Mouse (Mus musculus): ENCODE data around the gene Tgfbr3. TPM values are rescaled to one million over a fixed set of nuclear protein-coding genes. Genes with fewer than 3 reads are reported as not detected.
A peak's percentile ranks its signal among the peaks of the same experiment; 100 is the strongest.

Gene Tgfbr3
- total RNA-seq, 2 experiments from 2014 or later, result 10.8 to 11.3 TPM

DNA sequence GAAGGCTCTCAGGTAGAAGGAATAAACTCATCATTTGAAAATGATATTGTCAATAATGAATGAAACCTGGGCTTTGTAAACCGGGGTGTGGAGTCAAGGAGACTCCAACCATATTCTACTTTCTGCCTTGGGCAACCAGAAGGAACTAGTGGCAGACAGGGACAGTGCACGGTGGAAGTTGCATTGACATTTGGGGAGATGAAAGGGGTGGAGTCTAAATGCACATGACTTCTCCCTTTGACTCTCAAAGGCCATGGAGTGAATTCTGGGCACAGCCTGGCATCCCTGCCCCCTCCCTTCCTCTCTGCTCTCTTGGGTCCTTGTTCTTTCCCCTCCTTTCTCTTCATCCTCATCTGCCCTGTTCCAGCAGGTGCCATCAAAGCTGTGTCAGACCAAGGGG lies 183.3 kb downstream of the Tgfbr3 start:
- H3K27ac ChIP-seq, result no peak overlapping the region
- TF ChIP-seq CTCF (IDR thresholded peaks at IDR 0.05), result no peak
- H3K4me3 ChIP-seq, result no peak overlapping the region
- DNase-seq (ENCODE audit: extremely low spot score in 1 of 2, low spot score in 2 of 2), result no peak
- intact Hi-C loops (cut with DNase I), result no loop called here

DNA sequence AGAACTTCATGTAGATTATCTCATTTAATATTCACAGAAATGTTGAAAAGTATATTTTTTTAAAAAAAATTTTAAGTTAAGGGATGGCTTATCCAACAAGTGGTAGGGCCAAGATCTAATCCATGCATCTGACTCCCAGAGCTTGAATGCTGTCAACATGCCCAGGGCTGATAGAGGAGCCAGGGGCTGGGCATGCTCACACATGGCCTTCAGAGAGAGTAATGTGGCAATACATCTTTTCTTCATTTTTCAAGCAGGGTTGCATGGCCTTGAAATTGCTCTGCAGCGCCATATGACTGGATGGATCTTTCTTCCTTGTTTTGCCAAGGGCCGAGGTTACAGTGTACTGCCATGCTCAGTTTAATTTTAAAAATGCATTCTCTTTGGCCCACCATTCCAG lies 185.8 kb downstream of the Tgfbr3 start:
- no peak for DNase-seq (ENCODE audit: extremely low spot score in 1 of 2, low spot score in 2 of 2)
- TF ChIP-seq CTCF (IDR thresholded peaks at IDR 0.05), result no peak
- Histone ChIP-seq H3K4me3 (no peak overlapping the region), H3K27ac (no peak overlapping the region)
- intact Hi-C loops (cut with DNase I), result no loop called here

DNA sequence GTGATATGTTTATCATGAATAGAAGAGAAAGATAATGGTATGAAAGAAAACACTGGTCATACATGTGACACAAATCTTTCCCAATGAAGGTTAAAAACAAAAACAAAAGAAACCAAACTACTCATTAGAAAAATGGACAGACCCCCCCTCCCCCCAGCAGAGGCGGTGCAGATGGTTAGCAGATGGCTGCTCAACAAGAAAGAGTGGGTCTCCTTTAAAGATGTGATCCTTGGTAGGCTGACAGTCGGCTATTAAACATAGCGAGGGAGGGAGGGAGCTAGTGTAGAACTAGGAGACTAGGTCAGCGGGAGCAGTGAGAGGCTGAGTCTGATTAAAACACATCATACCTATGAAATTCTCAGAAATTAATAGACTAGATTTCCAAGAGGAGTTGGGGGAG lies 186.5 kb downstream of the Tgfbr3 start:
- Histone ChIP-seq H3K4me3 (no peak overlapping the region), H3K27ac (no peak overlapping the region)
- DNase-seq (ENCODE audit: extremely low spot score in 1 of 2, low spot score in 2 of 2), result no peak
- intact Hi-C loops (cut with DNase I), result no loop called here
- no peak for TF ChIP-seq CTCF (IDR thresholded peaks at IDR 0.05)

DNA sequence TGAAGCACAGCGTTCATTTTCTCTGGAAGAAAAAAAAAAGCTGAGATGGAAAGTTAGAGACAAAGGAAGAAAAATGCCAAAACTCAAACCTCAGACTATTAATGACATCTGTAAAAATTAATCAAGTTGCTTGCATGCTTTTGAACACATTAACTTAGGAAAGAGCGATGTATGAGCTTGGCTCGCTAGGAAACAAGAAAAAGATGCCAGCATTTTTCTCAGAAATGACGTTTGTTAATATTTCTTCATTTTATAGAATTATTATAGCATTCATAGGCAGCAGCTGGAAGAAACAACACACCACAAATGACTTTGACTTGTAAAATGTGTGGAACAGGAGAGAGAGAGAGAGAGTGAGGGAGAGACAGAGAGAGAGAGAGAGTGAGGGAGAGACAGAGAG lies 187.7 kb downstream of the Tgfbr3 start:
- intact Hi-C loops (cut with DNase I), result no loop called here
- Histone ChIP-seq H3K4me3 (no peak overlapping the region), H3K27ac (no peak overlapping the region)
- TF ChIP-seq CTCF (IDR thresholded peaks at IDR 0.05), result no peak
- DNase-seq (ENCODE audit: extremely low spot score in 1 of 2, low spot score in 2 of 2), result no peak

DNA sequence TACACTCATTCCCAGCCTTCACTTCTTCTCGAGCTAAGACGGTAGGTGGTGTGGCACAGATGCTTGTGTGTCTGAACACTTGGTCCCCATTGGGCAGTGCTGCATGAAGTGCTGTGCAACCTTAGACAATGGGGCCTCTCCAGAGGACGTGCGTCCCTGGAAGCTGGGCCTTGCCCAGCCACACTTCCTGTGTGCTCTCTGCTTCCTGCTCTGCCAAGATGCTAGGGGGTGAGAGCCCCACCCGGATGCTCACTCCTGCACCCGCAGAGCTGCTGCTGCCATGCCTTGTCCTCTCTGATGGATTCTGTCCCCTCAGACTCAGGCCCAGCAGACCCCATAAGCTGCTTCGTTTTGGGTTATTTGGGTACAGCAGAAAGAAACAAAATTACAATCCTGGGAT lies 188.3 kb downstream of the Tgfbr3 start:
- intact Hi-C loops (cut with DNase I), result no loop called here
- no peak overlapping the region for H3K4me3 ChIP-seq
- TF ChIP-seq CTCF (IDR thresholded peaks at IDR 0.05), result no peak
- DNase-seq (ENCODE audit: extremely low spot score in 1 of 2, low spot score in 2 of 2), result no peak
- H3K27ac ChIP-seq, result no peak overlapping the region

DNA sequence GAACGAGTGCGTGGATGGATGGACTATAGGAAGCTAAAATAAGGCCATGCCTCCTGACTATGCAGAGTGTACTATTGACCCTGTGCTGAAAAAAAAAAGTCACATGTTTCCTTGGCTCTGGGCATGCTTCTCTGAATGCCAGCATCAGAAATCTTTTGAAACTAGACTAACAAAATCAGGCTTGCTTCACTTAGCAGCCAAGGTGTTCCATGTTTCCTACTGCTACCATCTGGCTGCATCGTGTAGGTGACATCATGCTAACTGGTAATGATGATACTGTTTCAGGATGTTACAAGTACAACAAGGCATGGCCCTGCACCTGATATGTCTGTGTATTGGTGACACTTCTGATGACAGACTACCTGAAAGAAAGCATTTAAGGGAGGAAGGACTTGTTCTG lies 189.8 kb downstream of the Tgfbr3 start:
- no peak for DNase-seq (ENCODE audit: extremely low spot score in 1 of 2, low spot score in 2 of 2)
- TF ChIP-seq CTCF (IDR thresholded peaks at IDR 0.05), result no peak
- intact Hi-C loops (cut with DNase I), result no loop called here
- no peak overlapping the region for H3K4me3 ChIP-seq
- no peak overlapping the region for H3K27ac ChIP-seq

DNA sequence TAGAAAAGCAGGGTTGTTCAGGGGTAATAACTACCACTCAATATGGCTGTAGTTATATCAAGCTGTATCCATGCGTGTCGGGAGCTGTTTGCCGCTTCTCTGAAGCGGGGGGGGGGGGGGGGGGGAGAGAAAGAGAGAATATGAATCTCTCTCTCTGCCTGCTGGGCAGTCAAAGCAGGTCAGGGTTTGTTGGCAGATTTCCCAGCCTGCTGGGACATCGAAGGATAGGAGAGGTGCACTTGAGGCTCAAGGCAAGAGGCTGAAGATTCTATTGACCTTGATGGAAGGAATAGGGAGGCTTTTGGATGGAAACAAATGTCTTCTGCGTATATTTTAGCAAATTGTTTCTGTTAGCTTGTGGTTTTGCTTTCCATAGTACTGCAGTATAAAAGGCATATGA lies 190.4 kb downstream of the Tgfbr3 start:
- intact Hi-C loops (cut with DNase I), result no loop called here
- no peak for DNase-seq (ENCODE audit: extremely low spot score in 1 of 2, low spot score in 2 of 2)
- TF ChIP-seq CTCF (IDR thresholded peaks at IDR 0.05), result no peak

DNA sequence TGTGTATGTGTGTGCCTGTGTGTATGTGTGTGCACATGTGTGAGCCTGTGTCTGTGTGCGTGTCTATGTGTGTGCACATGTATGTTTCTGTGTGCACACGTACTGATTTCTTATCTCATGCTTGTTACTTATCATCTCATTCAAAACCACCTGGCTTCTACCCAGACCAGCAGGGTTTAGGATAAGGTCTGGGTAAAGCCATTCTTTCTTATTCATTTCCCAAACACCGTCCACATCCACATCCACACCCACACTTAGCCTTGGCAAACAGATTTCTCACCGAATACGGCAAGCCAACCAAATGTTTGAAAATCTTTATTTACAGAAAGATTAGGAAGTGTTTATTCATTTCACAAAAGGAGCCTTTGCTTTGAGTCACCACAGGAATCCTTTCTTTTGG lies 191.4 kb downstream of the Tgfbr3 start:
- intact Hi-C loops (cut with DNase I), result no loop called here
- no peak for TF ChIP-seq CTCF (IDR thresholded peaks at IDR 0.05)
- H3K4me3 ChIP-seq, result no peak overlapping the region
- DNase-seq (ENCODE audit: extremely low spot score in 1 of 2, low spot score in 2 of 2), result no peak
- no peak overlapping the region for H3K27ac ChIP-seq

More for the DNA sequence above, 190.4 kb downstream of the Tgfbr3 start:
- H3K27ac ChIP-seq, result no peak overlapping the region
- no peak overlapping the region for H3K4me3 ChIP-seq

DNA sequence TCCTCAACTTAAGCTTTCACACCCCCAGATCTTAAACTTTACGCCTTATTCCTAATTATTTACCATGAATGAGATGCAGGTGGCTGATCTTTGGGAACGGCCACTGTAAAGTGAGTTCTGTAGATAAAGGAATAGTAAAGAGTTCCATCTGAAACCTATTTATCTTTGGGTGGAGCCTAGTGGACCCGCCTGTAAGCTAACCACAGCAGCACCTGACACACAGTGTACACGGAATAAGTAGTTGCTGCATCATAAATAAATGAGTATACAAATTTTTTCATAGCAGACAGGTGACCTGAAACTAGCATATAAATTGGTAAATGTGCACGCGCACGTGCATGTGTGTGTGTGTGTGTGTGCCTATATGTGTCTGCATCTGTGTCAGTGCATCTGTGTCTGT lies 192.1 kb downstream of the Tgfbr3 start:
- Histone ChIP-seq H3K4me3 (no peak overlapping the region), H3K27ac (no peak overlapping the region)
- DNase-seq (ENCODE audit: extremely low spot score in 1 of 2, low spot score in 2 of 2), result no peak
- intact Hi-C loops (cut with DNase I), result no loop called here
- TF ChIP-seq CTCF (IDR thresholded peaks at IDR 0.05), result no peak

DNA sequence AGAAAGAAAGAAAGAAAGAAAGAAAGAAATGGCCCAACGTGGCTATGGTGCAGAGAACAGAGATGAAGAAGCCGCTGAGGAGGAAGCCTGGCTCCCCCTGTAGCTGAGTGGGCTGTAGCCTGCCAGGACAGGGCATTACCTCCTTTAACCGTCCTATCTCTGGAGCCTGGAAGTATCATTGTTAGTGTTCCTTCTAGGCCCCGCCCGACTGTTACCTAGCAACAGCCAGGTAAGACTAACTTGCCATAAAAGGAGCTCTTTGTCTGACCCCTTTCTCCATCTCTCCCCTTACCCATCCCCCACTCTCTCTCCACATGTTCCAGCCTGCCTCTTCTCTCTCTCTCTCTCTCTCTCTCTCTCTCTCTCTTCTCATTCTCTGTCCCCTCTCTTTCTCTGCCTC lies 195.2 kb downstream of the Tgfbr3 start:
- H3K27ac ChIP-seq, result no peak overlapping the region
- no peak overlapping the region for H3K4me3 ChIP-seq
- DNase-seq (ENCODE audit: extremely low spot score in 1 of 2, low spot score in 2 of 2), result no peak
- intact Hi-C loops (cut with DNase I), result no loop called here
- no peak for TF ChIP-seq CTCF (IDR thresholded peaks at IDR 0.05)

DNA sequence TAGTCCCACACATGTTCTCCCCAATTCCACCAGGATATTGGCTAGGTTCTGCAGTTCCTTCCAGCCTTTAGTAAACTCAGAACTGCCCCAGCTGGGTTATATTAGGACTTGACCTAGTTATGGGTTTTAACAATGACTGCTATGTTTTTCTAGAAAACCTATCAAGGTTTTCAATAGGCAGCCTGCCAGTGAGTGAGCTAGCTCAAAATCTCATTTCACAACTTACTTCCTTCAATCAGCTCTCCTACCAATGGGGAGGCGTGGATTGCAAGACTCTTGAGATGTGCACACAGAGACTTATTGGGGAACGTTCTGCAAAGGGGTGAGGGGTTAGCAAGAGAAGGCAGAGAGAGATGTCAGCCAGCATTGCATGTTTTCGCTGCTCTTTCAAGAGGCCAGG lies 196.2 kb downstream of the Tgfbr3 start:
- no peak for DNase-seq (ENCODE audit: extremely low spot score in 1 of 2, low spot score in 2 of 2)
- no peak for TF ChIP-seq CTCF (IDR thresholded peaks at IDR 0.05)

DNA sequence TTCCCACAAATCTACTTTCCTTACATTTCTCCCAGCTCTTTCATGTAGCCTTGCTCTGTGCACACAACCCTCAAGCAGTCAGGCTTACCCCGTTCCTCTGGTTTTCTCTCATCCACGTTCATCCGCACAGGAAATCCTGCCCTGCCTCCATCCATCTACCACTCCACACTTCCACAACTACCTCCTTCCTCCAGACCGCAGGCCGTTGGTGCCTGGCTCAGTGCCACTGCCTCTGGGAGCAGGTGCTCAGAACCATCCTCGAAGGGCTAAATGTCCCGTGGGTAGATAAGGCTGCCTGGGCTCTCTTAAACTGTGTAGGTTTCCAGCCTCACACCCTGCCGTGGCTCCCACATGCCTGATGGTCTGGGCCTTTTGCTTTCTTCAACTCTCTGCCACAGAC lies 197.3 kb downstream of the Tgfbr3 start:
- Histone ChIP-seq H3K4me3 (no peak overlapping the region), H3K27ac (no peak overlapping the region)
- TF ChIP-seq CTCF (IDR thresholded peaks at IDR 0.05), result no peak
- DNase-seq (ENCODE audit: extremely low spot score in 1 of 2, low spot score in 2 of 2), result peak in 1 of 2 experiments; percentile 31
- intact Hi-C loops (cut with DNase I), result no loop called here

More for the DNA sequence above, 196.2 kb downstream of the Tgfbr3 start:
- Histone ChIP-seq H3K27ac (no peak overlapping the region), H3K4me3 (no peak overlapping the region)
- intact Hi-C loops (cut with DNase I), result no loop called here

DNA sequence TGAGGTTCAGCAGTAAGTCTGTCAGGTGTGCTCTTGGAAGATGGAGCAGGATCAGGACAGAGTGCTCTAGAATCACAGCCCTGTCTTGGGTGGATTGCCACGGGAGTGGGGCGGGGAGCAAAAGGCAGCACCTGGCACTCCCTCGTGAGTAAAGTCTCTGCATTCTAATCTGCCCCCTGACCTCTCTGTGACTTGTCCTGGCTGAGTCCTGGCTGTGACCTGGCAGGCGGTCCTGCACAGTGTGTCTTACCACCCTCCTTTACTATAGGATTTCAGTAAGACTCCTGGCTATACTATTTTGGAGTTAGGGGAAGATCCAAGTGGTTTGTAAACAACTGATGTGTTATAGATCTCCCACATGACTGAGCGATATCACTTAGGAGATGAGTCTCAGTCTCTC lies 199.5 kb downstream of the Tgfbr3 start:
- TF ChIP-seq CTCF (IDR thresholded peaks at IDR 0.05), result no peak
- Histone ChIP-seq H3K4me3 (no peak overlapping the region), H3K27ac (no peak overlapping the region)
- DNase-seq (ENCODE audit: extremely low spot score in 1 of 2, low spot score in 2 of 2), result no peak
- intact Hi-C loops (cut with DNase I), result no loop called here

Measured in left cerebral cortex, adult 2 months (tissue).